25 mouse cellular contexts compared by ENCODE assay signal in the genomic region with DNA sequence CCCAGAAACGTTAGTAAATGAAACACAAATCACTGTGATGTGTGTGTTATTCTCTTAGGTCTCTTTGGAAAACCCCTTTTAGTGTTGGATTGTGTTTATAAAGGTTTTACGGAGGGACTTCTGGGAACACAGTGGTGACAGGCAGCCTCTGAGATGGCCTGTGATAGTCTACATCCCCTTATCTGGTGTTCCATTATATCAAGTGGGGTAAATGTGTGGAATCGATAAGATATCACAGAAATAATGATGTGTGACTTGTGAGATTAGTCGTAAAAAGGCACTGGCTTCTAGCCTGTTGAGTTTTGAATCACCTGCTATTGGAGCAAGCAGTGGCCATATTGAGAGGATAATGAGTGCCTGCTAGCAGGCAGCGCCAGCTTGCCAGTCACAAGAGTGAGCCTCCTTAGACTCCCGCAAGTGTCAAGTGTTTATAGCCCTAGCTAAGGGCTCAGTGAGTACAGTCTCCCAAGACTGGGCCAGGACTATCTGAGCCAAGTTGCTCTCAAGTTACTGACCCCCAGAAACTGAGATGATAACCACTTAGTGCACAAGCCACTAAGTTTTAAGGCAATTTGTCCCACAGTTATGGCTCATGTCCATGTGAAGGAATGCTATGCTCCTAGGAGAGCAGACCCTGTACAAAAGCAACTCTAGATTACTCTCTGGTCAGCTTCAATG.
DNase-seq lines count a peak whose midpoint lies in the region; ATAC-seq and TF ChIP-seq lines count a peak whose summit lies in the region.
"Had no signal": no experiment of that assay in that cellular context is flagged by ENCODE, and none has a peak within 500 bp of the region (broad histone marks: within the 10 kb centered on the region; RNA-seq: fewer than 3 reads in every experiment).

No protein-coding gene starts in this region.

- no peak overlapping the region for H3K27ac ChIP-seq in forebrain, embryonic 14.5 days (ENCODE audit: low read depth, low read length)
- no peak overlapping the region for H3K27ac ChIP-seq in forebrain, embryonic 15.5 days (replicated peaks)
- 0 out of 2 replicates have a peak overlapping the region, but pooled peaks have one; percentile 9 for H3K27ac ChIP-seq in layer of hippocampus, adult 2 months
- H3K27ac ChIP-seq in neural tube, embryonic 15.5 days (replicated peaks) = 0 out of 2 replicates have a peak overlapping the region, but pooled peaks have one; percentile 11
- H3K27ac ChIP-seq: embryonic facial prominence, embryonic 12.5 days; heart, adult 2 months; heart, embryonic 15.5 days; hindbrain, postnatal 0 days; midbrain, embryonic 12.5 days; neural tube, embryonic 13.5 days had no signal

- H3K36me3 ChIP-seq in forebrain, embryonic 14.5 days (ENCODE audit: control insufficient read depth, insufficient read depth, low read length) = no peaks in the 10 kb centered on the region
- H3K36me3 ChIP-seq in forebrain, embryonic 15.5 days = no peaks in the 10 kb centered on the region
- no peaks in the 10 kb centered on the region for H3K36me3 ChIP-seq in neural tube, embryonic 15.5 days
- H3K36me3 ChIP-seq: heart, embryonic 15.5 days; midbrain, embryonic 12.5 days had no signal

- ATAC-seq in forebrain, embryonic 14.5 days = no peak
- no peak for ATAC-seq in forebrain, embryonic 15.5 days (replicated peaks)
- no peak for ATAC-seq in neural tube, embryonic 15.5 days (ENCODE audit: low FRiP score)
- ATAC-seq in cerebellum, adult (ENCODE audit: insufficient number of reproducible peaks, low FRiP score, low TSS enrichment) = no peak
- ATAC-seq: CD4-positive, CD25-positive, alpha-beta regulatory T cell, adult 4 months; forebrain, embryonic 16.5 days; hindbrain, postnatal 0 days had no signal

- DNase-seq in forebrain, embryonic 14.5 days (ENCODE audit: low spot score) = peak; percentile 30
- no peak for DNase-seq in layer of hippocampus, adult 2 months (ENCODE audit: low spot score in 2 of 2)
- DNase-seq in layer of hippocampus, postnatal 10 days (ENCODE audit: low spot score in 2 of 2) = no peak
- no peak for DNase-seq in neural tube, embryonic 10.5 days (ENCODE audit: extremely low spot score, low spot score)
- no peak for DNase-seq in c-Kit-positive CD71-positive TER-119-positive erythroid progenitor cells, embryonic 14.5 days (ENCODE audit: low spot score)
- DNase-seq: adrenal gland, postnatal 36 days; cerebellum, adult 9-10 months; heart, adult 2 months; kidney, adult 8-10 months; kidney, postnatal 14 days; lung, postnatal 4 days; thymus, adult 18-20 months; thymus, postnatal 4 days had no signal

- H3K9ac ChIP-seq in forebrain, embryonic 14.5 days (ENCODE audit: low read length) = no peak overlapping the region
- no peak overlapping the region for H3K9ac ChIP-seq in forebrain, embryonic 15.5 days (replicated peaks)
- no peak overlapping the region for H3K9ac ChIP-seq in neural tube, embryonic 15.5 days (replicated peaks)
- H3K9ac ChIP-seq: embryonic facial prominence, embryonic 12.5 days; heart, embryonic 15.5 days; midbrain, embryonic 12.5 days; neural tube, embryonic 13.5 days had no signal

- no peaks in the 10 kb centered on the region for H3K27me3 ChIP-seq in forebrain, embryonic 14.5 days (replicated peaks; ENCODE audit: control insufficient read depth, insufficient read depth, low read length)
- H3K27me3 ChIP-seq in forebrain, embryonic 15.5 days = no peaks in the 10 kb centered on the region
- no peaks in the 10 kb centered on the region for H3K27me3 ChIP-seq in neural tube, embryonic 15.5 days (replicated peaks)
- H3K27me3 ChIP-seq: embryonic facial prominence, embryonic 12.5 days; heart, embryonic 15.5 days; midbrain, embryonic 12.5 days; neural tube, embryonic 13.5 days had no signal

- H3K4me2 ChIP-seq in forebrain, embryonic 14.5 days (ENCODE audit: low read length) = no peak overlapping the region
- H3K4me2 ChIP-seq in forebrain, embryonic 15.5 days (replicated peaks) = no peak overlapping the region
- H3K4me2 ChIP-seq in neural tube, embryonic 15.5 days = no peak overlapping the region
- H3K4me2 ChIP-seq: embryonic facial prominence, embryonic 12.5 days; heart, embryonic 15.5 days; midbrain, embryonic 12.5 days; neural tube, embryonic 13.5 days had no signal

- 62% methylated on average over 6 of the region's 6 CpGs for WGBS in forebrain, embryonic 14.5 days
- WGBS in forebrain, embryonic 15.5 days = 57% methylated on average over 6 of the region's 6 CpGs
- 41% methylated on average over 6 of the region's 6 CpGs for WGBS in neural tube, embryonic 15.5 days

- peaks cover 14% of the 10 kb centered on the region for H3K4me1 ChIP-seq in forebrain, embryonic 14.5 days (ENCODE audit: control insufficient read depth, insufficient read depth, low read length)
- H3K4me1 ChIP-seq in forebrain, embryonic 15.5 days = peaks cover 34% of the 10 kb centered on the region
- peaks cover 54% of the 10 kb centered on the region for H3K4me1 ChIP-seq in neural tube, embryonic 15.5 days

- TF ChIP-seq CTCF in layer of hippocampus, adult 2 months (conservative IDR thresholded peaks at IDR 0.05) = no peak

- H3K4me3 ChIP-seq in forebrain, embryonic 14.5 days (ENCODE audit: low read depth, low read length) = no peak overlapping the region
- H3K4me3 ChIP-seq in forebrain, embryonic 15.5 days = no peak overlapping the region
- no peak overlapping the region for H3K4me3 ChIP-seq in layer of hippocampus, adult 2 months
- no peak overlapping the region for H3K4me3 ChIP-seq in neural tube, embryonic 15.5 days (replicated peaks)
- H3K4me3 ChIP-seq: embryonic facial prominence, embryonic 12.5 days; erythroblast, embryonic 14.5 days; heart, adult 2 months; heart, embryonic 15.5 days; hindbrain, embryonic 10.5 days; midbrain, embryonic 12.5 days; neural tube, embryonic 13.5 days had no signal

- no peaks in the 10 kb centered on the region for H3K9me3 ChIP-seq in forebrain, embryonic 14.5 days (replicated peaks; ENCODE audit: control insufficient read depth, low read length)
- H3K9me3 ChIP-seq in forebrain, embryonic 15.5 days = no peaks in the 10 kb centered on the region
- no peaks in the 10 kb centered on the region for H3K9me3 ChIP-seq in neural tube, embryonic 15.5 days (replicated peaks)
- H3K9me3 ChIP-seq: embryonic facial prominence, embryonic 12.5 days; heart, embryonic 15.5 days; hindbrain, embryonic 10.5 days; midbrain, embryonic 12.5 days; neural tube, embryonic 13.5 days had no signal

Comparison
In these comparisons a context has a peak if more than half of its experiments do, and no peak if none do; other contexts are left out.
1. H3K27ac ChIP-seq: peak in layer of hippocampus, adult 2 months (single experiment) and neural tube, embryonic 15.5 days (single experiment); none in forebrain, embryonic 14.5 days (single experiment) and forebrain, embryonic 15.5 days (single experiment).